Mouse (Mus musculus): ENCODE results near the gene Nudt3.
"Not testable (repeated sequence)": the region's sequence is repeated elsewhere in the genome, so short reads cannot be mapped to it uniquely, and the experiment has no call there.

Gene Nudt3

DNA sequence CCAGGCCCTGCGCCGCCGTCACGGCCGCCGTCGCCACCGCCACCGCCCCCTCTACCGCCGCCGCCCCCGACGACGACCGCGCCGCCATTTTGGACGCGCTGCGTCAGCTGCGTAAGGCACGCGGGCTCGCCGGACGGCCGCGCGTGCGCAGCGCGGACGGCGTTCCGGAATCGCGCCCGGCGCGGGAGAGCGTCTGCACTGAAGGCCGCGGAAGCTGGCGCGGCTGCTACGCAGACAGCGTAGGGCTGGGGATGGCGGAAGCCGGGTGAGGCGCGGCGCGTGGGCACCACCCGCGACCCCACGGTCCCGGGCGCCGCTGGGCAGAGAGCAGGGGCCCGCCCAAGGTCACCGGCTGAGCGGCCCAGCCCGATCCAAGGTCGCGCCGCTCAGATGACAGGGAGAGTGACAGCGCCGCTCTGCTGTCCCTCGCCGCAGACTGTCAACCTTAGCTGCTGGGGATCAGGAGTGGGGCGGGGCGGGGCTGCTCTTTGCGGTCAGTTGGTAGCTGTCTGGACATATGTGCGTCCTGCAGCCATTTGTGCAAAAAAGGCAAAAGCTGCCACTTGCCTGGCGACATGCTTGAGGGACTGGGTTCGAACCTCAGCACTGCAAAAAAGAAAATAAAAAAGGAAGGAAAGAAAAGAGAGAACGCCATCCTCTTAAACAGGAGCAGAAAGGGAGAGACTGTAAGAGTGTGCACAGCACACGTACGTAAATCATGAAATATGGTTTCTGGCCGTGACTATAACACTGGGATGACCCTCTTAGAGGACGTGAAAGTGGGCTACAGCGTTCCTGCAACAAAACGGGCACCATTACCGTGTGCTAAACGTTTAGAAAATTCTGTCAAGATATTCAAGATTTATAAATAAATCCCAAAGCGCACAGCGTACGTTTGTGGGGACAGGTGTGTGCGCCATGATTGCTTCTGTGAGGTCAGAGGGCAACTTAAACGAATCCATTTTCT, at the start of gene Nudt3:
Gene Nudt3, minus strand, starts transcription at position 136 of the 967 bp plus-strand sequence.
- DNase-seq (ENCODE audit: low spot score in 2 of 2), result peak in 1 of 2 experiments; percentile 83

GRCm38 (mm10) chr17:27671720-27672119, 48.4 kb upstream of the Nudt3 start:
- no peak for DNase-seq (ENCODE audit: low spot score in 2 of 2)

- no peak for DNase-seq (ENCODE audit: low spot score in 2 of 2)
These were observed 35.5 kb upstream of the Nudt3 start for GRCm38 (mm10) chr17:27658767-27659166.

DNA sequence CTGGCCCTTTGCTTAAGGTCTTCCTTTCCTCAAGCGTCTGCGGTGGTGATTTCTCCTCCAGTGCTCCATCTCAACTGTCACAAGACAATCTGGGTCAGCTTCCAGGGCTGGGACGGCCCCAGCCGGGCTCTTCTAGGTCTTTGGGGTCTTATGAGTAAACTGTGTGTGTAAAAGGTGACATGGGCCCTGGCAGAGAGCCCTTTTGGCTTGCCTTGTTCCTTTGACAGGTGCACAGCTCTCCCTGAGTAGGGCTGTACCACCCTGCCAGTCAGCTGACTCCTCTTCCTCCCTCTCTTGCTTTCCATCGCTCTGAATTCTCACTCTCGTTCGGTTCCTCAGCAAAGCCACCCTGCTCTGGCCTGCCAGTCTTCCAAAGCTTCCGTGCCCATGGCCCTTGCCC, 33.8 kb upstream of the Nudt3 start:
- no peak for DNase-seq (ENCODE audit: low spot score in 2 of 2)

GRCm38 (mm10) chr17:27656414-27656813, 33.1 kb upstream of the Nudt3 start:
- no peak for DNase-seq (ENCODE audit: low spot score in 2 of 2)

- peak in 1 of 2 experiments; percentile 84 for DNase-seq (ENCODE audit: low spot score in 2 of 2)
These were observed 32.7 kb upstream of the Nudt3 start for GRCm38 (mm10) chr17:27656011-27656399.

- peak; percentile 65 to 76 for DNase-seq (ENCODE audit: low spot score in 2 of 2)
These were observed 32.1 kb upstream of the Nudt3 start, which contains the start of gene Pacsin1 for GRCm38 (mm10) chr17:27655089-27656010. Gene Pacsin1, plus strand, starts transcription at chr17:27655509.

DNA sequence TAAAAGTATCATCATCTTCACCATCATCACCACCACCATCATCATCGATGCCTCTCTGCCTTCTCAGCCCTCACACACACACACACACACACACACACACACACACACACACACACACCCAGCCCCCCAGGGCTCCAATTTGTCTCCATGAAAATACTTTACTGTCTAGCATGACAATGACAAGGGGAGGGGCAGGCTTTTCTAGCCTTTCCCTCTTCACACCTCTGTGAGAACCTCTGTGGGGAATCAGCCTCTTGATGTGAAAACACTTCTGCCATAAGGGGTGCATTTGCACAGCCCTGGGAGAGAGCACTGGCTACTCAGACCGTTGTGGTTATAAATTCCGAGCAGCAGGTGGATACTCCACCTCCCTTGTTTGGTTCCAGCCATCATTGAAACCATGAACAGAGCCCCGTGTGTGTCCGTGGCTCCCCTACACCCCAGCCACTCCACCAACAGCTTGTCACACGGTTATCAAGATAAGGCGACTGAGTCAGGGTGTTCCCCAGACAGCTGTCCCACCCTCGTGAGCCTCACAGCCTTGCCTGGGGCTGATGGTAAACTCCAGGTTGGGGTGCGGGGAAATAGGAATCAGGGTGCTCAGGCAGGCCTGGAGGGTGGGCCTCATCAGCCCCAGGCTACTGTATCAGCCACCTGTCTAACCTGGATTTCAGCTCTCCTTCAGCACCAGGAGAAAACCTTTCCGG, 30.1 kb upstream of the Nudt3 start:
- no peak for DNase-seq (ENCODE audit: low spot score in 2 of 2)

DNA sequence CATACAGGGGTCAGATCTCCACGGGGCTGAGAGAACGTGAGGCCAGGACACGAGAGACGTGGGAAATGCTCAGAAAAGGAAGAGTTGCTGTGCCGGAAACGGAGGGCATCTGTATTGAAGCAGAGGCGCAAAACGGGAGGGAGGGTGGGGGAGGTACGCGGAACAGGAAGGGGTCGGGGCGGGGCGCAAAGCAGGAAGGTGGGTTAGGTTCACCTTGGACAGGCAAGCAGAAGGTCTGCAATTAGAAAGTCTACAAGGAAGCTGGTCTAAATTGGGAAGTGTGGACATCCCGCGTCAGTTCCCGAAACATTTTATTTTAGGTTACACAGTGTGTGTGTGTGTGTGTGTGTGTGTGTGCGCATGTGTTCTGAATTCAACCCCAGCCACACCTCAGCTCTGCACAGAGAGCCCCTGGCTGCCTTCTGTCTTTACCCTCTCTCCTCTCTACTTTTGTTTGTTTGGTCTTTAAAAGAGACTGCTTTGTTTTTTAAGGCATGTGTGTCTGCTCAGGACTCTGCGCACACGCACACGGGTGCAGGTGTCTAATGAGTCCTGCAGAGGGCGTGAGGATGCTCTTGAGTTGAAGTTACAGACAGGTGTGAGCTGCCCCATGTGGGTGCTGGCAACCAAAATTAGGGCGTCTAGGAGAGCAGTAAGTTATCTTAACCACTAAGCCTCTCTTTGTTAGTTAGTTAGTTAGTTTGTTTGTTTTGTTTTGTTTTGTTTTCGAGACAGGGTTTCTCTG, 28.9 kb upstream of the Nudt3 start:
- no peak for DNase-seq (ENCODE audit: low spot score in 2 of 2)

DNA sequence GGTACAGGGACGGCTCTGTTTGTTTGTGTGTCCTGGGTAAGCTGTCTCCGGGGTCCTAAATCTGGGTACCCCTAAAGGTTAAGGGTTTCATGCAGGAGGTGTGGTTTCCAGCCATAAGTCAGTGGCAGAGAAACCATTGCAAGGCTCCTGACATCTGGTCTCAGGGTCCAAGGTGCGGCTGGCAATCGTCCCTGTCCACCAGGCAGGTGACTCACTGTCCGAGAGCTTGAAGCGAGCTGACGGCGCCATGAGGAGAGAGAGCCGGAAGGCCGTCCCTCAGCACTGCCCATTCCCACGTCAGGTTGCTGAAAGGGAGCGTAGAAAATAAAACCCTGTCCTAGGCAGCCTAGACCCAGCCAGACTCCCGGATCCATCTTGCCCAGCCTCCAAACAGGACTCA, 27.3 kb upstream of the Nudt3 start:
- DNase-seq (ENCODE audit: low spot score in 2 of 2), result no peak

GRCm38 (mm10) chr17:27650160-27650559, 26.9 kb upstream of the Nudt3 start:
- DNase-seq (ENCODE audit: low spot score in 2 of 2), result peak in 1 of 2 experiments; percentile 73

- no peak for DNase-seq (ENCODE audit: low spot score in 2 of 2)
These were observed 22.5 kb upstream of the Nudt3 start for GRCm38 (mm10) chr17:27645807-27646206.

GRCm38 (mm10) chr17:27644572-27644971, 21.3 kb upstream of the Nudt3 start:
- DNase-seq (ENCODE audit: low spot score in 2 of 2), result no peak

- DNase-seq (ENCODE audit: low spot score in 2 of 2), result no peak
These were observed 20.5 kb upstream of the Nudt3 start for GRCm38 (mm10) chr17:27643756-27644155.

- DNase-seq (ENCODE audit: low spot score in 2 of 2), result no peak
These were observed 19.8 kb upstream of the Nudt3 start for GRCm38 (mm10) chr17:27643101-27643500.

DNA sequence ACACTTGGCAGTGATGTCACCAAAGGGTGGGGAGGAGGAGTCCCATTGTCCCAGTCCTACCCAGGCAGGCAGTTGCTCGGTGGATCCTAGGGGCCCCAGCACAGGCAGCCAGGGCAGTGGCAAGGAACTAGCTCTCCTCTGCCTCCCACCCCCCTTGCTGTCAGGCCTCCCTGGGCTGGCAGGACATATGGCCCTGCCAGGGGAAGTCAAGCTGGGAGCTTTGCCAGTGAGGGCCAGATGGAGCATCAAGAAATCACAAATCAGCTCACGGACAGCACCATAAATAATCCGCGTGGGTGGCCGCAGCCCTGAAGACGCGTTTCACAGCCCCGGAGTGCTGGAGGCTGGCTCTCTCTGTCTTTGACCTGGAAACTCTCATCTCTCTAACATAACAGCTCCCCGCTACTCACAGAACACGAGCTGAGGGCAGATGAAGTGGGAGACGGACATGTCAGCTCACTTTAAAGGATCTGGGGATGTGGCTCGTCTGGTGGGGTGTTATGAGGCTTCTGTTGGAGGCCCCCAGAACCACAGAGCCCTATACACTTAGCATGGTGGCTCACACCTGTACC, 19.3 kb upstream of the Nudt3 start:
- peak; percentile 78 to 92 for DNase-seq (ENCODE audit: low spot score in 2 of 2)

GRCm38 (mm10) chr17:27639851-27640250, 16.6 kb upstream of the Nudt3 start:
- DNase-seq (ENCODE audit: low spot score in 2 of 2), result not testable (repeated sequence)

GRCm38 (mm10) chr17:27638921-27639332, 15.6 kb upstream of the Nudt3 start:
- peak; percentile 78 to 90 for DNase-seq (ENCODE audit: low spot score in 2 of 2)

DNA sequence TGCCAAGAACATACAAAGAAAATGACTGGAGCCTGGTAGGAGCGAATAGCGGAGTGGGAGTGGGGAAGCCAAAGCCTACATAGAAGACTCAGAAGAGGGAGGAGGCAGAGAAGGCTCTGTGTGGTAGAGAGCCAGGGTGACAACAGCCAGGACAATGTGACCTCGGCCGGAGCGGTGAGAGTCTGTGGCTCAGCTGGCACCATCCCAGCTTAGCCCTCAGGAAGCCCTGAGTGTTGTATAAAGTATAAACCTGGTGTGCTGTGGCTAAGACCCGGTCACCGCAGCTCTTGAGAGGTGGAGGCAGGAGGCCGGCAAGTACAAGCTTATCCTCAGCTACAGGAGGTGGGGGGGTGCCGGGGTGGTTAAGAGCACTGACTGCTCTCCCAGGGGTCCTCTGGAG, 14.0 kb upstream of the Nudt3 start:
- no peak for DNase-seq (ENCODE audit: low spot score in 2 of 2)
